9 mouse cellular contexts compared by ENCODE assay signal in the genomic region with DNA sequence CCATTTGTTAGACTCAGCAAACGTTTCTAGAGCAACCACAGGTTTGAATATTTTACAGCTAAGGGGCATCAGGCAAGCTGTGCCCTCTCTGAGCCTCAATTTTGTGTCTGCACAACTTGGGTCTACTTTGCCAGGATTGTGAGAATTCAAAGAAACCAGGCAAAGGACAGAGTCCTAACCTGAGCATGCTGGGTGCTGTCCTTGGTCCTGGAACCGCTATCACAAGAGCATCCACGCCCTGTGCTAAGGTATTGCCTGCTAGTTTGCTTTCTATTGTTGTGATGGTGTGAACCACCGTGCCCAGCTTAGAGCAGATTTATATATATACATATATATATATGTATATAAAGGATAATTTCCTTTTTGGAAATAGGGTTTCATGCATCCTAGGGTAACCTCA. TPM values are rescaled to one million over a fixed set of nuclear protein-coding genes. Genes with fewer than 3 reads are reported as not detected.
DNase-seq lines count a peak whose midpoint lies in the region.
"Had no signal": no experiment of that assay in that cellular context is flagged by ENCODE, and none has a peak within 500 bp of the region (broad histone marks: within the 10 kb centered on the region; RNA-seq: fewer than 3 reads in every experiment).

No protein-coding gene starts in this region.

- peak; percentile 36 for DNase-seq in ovary, postnatal 14 days (ENCODE audit: low spot score)
- DNase-seq in ovary, postnatal 10 days (ENCODE audit: low spot score): no peak
- peak; percentile 8 for DNase-seq in c-Kit-positive CD71-positive TER-119-negative erythroid progenitor cells, embryonic 14.5 days (ENCODE audit: low read depth)
- DNase-seq in kidney, postnatal 36 days: peak; percentile 29 to 84
- peak; percentile 25 for DNase-seq in thymus, postnatal 0 days (ENCODE audit: low spot score)
- no peak for DNase-seq in layer of hippocampus, postnatal 10 days (ENCODE audit: low spot score in 2 of 2)
- no peak for DNase-seq in cerebellum, adult 9-11 months
- DNase-seq in heart, adult 8-10 months (ENCODE audit: low spot score): no peak
- DNase-seq: cerebellum, adult 2 months had no signal

RNA-seq across cellular contexts. Expression of a gene that starts 3.9 kb away (rescaled TPM):
- 0.75 and 1.2 TPM in 2 replicates for polyA plus RNA-seq in thymus, postnatal 0 days (2015; fragmentation: Nextera tagmentation; extraction: Ambion mirVana)
- total RNA-seq in layer of hippocampus, postnatal 10 days (2021): 10 to 100 TPM; 89.8 to 92.8 TPM
- 1 to 10 TPM in 2 of 4 experiments, under 1 TPM in 2; 0.80 to 1.7 (median 0.98) TPM for total RNA-seq in heart, adult 8-10 months (2022)

Comparison
In these comparisons a context has a peak if more than half of its experiments do, and no peak if none do; other contexts are left out.
1. DNase-seq: peak in ovary, postnatal 14 days (single experiment), c-Kit-positive CD71-positive TER-119-negative erythroid progenitor cells, embryonic 14.5 days (single experiment), kidney, postnatal 36 days (2 of 2) and thymus, postnatal 0 days (single experiment); none in ovary, postnatal 10 days (single experiment), layer of hippocampus, postnatal 10 days (0 of 2), cerebellum, adult 9-11 months (single experiment) and heart, adult 8-10 months (single experiment).
2. RNA of a gene that starts 3.9 kb away (total RNA-seq): 89.8 to 92.8 TPM in layer of hippocampus, postnatal 10 days; 0.80 to 1.7 TPM in heart, adult 8-10 months; every median in the first group is over 10 times any median in the second.